Mouse (Mus musculus): ENCODE results near the gene Sphkap. TPM values are rescaled to one million over a fixed set of nuclear protein-coding genes. Genes with fewer than 3 reads are reported as not detected.

Sphkap gene
- polyA plus RNA-seq (2015; fragmentation: Nextera tagmentation; extraction: Ambion mirVana) = 2.9 and 4.6 TPM in 2 replicates

- Histone ChIP-seq H3K4me2 (peak within 1 kb of the TSS; percentile 87), H3K36me3 (no peaks in the 10 kb centered on the region), H3K27me3 (peaks cover 12% of the 10 kb centered on the region), H3K27ac (replicated peaks) (no peak within 1 kb of the TSS), H3K4me1 (replicated peaks) (peaks cover 13% of the 10 kb centered on the region), H3K9me3 (no peaks in the 10 kb centered on the region), H3K4me3 (peak within 1 kb of the TSS; percentile 49), H3K9ac (peak within 1 kb of the TSS; percentile 66)
- ATAC-seq (ENCODE audit: low read depth) = peak; percentile 86
- under 1% methylated on average over 16 of the region's 16 CpGs for WGBS
Measured at GRCm38 (mm10) chr1:83408021-83408464, at the start of gene Sphkap. Gene Sphkap, minus strand, starts transcription at chr1:83408200.

DNA sequence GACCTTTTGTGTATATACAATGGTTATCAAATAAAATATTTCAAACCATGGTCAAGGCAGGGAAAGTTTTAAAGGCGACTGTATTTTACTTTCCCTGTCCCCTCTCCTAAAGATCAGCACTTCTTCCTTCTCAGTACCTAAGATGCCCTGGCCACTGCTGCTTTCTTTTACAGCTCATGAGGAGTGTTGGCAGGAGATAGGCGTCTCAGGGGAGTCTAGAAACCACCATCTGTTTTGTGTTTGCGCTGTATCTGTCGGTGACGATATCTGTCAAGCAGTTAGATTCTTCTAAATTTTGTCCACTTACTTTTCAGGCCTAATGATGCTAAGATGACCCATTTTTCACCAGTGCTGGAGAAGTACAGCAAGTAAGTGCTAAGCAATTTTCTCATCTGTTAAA is 43.3 kb upstream of the Sphkap start:
- no peak for ATAC-seq (ENCODE audit: low read depth)
- Histone ChIP-seq H3K9ac (no peak overlapping the region), H3K4me2 (no peak overlapping the region), H3K4me3 (no peak overlapping the region), H3K4me1 (replicated peaks) (no peaks in the 10 kb centered on the region), H3K27me3 (no peaks in the 10 kb centered on the region), H3K9me3 (no peaks in the 10 kb centered on the region), H3K36me3 (no peaks in the 10 kb centered on the region), H3K27ac (replicated peaks) (no peak overlapping the region)
- 76% methylated on average over 5 of the region's 5 CpGs for WGBS

GRCm38 (mm10) chr1:83440422-83440821 is 32.4 kb upstream of the Sphkap start:
- Histone ChIP-seq H3K36me3 (no peaks in the 10 kb centered on the region), H3K4me1 (replicated peaks) (no peaks in the 10 kb centered on the region), H3K9me3 (no peaks in the 10 kb centered on the region), H3K27ac (replicated peaks) (no peak overlapping the region), H3K27me3 (no peaks in the 10 kb centered on the region), H3K9ac (no peak overlapping the region), H3K4me3 (no peak overlapping the region), H3K4me2 (no peak overlapping the region)
- WGBS = 90% methylated on average over 2 of the region's 2 CpGs
- ATAC-seq (ENCODE audit: low read depth) = no peak

DNA sequence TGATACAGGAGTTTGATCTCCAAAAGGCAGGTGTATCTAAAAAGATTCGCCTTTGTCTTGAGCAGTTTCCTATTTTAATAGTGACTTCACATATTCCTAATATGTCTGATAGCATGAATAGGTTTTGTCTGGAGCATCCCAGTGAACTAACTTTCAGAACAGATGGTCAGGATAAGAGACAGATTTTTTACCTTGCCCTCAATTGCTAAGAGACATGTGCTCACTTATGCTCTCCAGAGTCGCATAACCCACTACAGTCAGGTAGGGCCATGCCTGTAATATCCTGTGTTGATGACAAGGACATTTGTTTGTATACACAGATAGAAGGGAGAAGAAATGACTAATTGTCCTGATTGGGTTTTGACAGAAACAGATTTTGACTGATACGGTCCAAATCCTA is 25.9 kb upstream of the Sphkap start:
- Histone ChIP-seq H3K4me3 (no peak overlapping the region), H3K9me3 (no peaks in the 10 kb centered on the region), H3K27me3 (no peaks in the 10 kb centered on the region), H3K9ac (no peak overlapping the region), H3K4me2 (no peak overlapping the region), H3K27ac (replicated peaks) (no peak overlapping the region), H3K36me3 (no peaks in the 10 kb centered on the region), H3K4me1 (replicated peaks) (0 out of 2 replicates have a peak, but pooled peaks cover 3% of the 10 kb centered on the region)
- WGBS = 93% methylated on average over 3 of the region's 3 CpGs
- no peak for ATAC-seq (ENCODE audit: low read depth)

DNA sequence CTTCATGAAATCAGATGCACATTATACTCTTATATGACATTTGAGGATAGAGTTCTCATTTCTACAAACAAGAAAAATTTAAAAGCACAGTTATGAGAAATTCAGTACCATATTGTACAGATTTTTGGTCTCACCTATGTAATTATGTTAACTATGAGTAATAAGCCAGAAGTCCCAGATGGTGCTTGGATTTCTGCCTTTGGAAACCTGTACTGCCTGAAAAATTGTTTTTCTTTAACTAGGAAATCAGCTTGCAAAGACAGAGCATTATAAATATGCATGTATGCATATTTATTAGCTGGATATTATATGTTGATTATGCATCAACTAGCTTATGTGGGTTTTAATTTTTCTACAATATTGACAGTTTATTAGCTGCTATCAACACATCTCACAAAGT is 21.9 kb upstream of the Sphkap start:
- Histone ChIP-seq H3K27me3 (no peaks in the 10 kb centered on the region), H3K4me2 (no peak overlapping the region), H3K4me1 (replicated peaks) (0 out of 2 replicates have a peak, but pooled peaks cover 3% of the 10 kb centered on the region), H3K4me3 (no peak overlapping the region), H3K9ac (no peak overlapping the region), H3K9me3 (no peaks in the 10 kb centered on the region), H3K27ac (replicated peaks) (no peak overlapping the region), H3K36me3 (no peaks in the 10 kb centered on the region)
- ATAC-seq (ENCODE audit: low read depth) = no peak

DNA sequence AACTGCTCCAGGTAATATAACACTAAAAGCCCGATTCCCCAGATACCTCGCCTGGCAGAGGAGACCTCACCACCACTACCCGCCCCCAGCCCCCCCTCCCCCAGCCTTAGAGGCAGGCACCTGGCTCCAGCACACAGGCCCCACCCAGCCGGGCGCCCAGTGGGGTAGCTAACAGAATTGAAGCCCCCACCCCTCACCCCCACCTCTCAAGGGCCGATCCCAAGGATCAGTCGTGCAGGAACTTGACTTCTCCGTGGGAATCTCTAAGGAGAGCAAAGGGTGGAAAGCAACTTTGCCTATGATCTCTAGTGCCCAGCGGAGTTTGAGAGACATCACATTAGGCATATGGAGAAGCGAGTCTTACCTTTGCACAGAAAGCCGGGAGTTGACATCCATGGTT is 384 bp downstream of the Sphkap start:
- ATAC-seq (ENCODE audit: low read depth) = peak; percentile 68
- Histone ChIP-seq H3K27me3 (peaks cover 12% of the 10 kb centered on the region), H3K4me2 (peak overlapping the region; percentile 87), H3K27ac (replicated peaks) (no peak overlapping the region), H3K4me1 (replicated peaks) (peaks cover 13% of the 10 kb centered on the region), H3K9ac (peak overlapping the region; percentile 66), H3K4me3 (peak overlapping the region; percentile 49), H3K36me3 (no peaks in the 10 kb centered on the region), H3K9me3 (no peaks in the 10 kb centered on the region)
- 3% methylated on average over 11 of the region's 11 CpGs for WGBS

GRCm38 (mm10) chr1:83406882-83407549 is 984 bp downstream of the Sphkap start:
- H3K27ac ChIP-seq (replicated peaks) = no peak overlapping the region
- WGBS = 12% methylated on average over 8 of the region's 8 CpGs
- no peaks in the 10 kb centered on the region for H3K9me3 ChIP-seq
- H3K4me1 ChIP-seq (replicated peaks) = peaks cover 13% of the 10 kb centered on the region
- peak overlapping the region; percentile 87 for H3K4me2 ChIP-seq
- no peaks in the 10 kb centered on the region for H3K36me3 ChIP-seq
- H3K27me3 ChIP-seq = peaks cover 12% of the 10 kb centered on the region
- ATAC-seq (ENCODE audit: low read depth) = peak; percentile 51; the same call in 1 of the 2 replicates
- H3K4me3 ChIP-seq = peak overlapping the region; percentile 49
- H3K9ac ChIP-seq = peak overlapping the region; percentile 66; the same call in 1 of the 2 replicates

- no peaks in the 10 kb centered on the region for H3K36me3 ChIP-seq
- WGBS = 100% methylated on average over 1 of the region's 1 CpGs
- H3K27me3 ChIP-seq = no peaks in the 10 kb centered on the region
- no peak overlapping the region for H3K9ac ChIP-seq
- H3K9me3 ChIP-seq = no peaks in the 10 kb centered on the region
- no peak overlapping the region for H3K4me2 ChIP-seq
- no peaks in the 10 kb centered on the region for H3K4me1 ChIP-seq (replicated peaks)
- no peak overlapping the region for H3K4me3 ChIP-seq
- no peak for ATAC-seq (ENCODE audit: low read depth)
- no peak overlapping the region for H3K27ac ChIP-seq (replicated peaks)
Measured at GRCm38 (mm10) chr1:83401079-83401478, 6.9 kb downstream of the Sphkap start.

- WGBS = 84% methylated on average over 2 of the region's 2 CpGs
- no peak for ATAC-seq (ENCODE audit: low read depth)
- Histone ChIP-seq H3K27me3 (no peaks in the 10 kb centered on the region), H3K4me3 (no peak overlapping the region), H3K27ac (replicated peaks) (no peak overlapping the region), H3K9ac (no peak overlapping the region), H3K9me3 (no peaks in the 10 kb centered on the region), H3K4me1 (replicated peaks) (no peaks in the 10 kb centered on the region), H3K4me2 (no peak overlapping the region), H3K36me3 (no peaks in the 10 kb centered on the region)
Measured at GRCm38 (mm10) chr1:83396284-83396683, 11.7 kb downstream of the Sphkap start.

- H3K4me1 ChIP-seq (replicated peaks) = no peaks in the 10 kb centered on the region
- ATAC-seq (ENCODE audit: low read depth) = no peak
- 82% methylated on average over 5 of the region's 5 CpGs for WGBS
- no peaks in the 10 kb centered on the region for H3K36me3 ChIP-seq
- H3K9me3 ChIP-seq = no peaks in the 10 kb centered on the region
- H3K4me3 ChIP-seq = no peak overlapping the region
- H3K27me3 ChIP-seq = no peaks in the 10 kb centered on the region
- H3K4me2 ChIP-seq = no peak overlapping the region
- no peak overlapping the region for H3K9ac ChIP-seq
- H3K27ac ChIP-seq (replicated peaks) = no peak overlapping the region
Measured at GRCm38 (mm10) chr1:83395559-83395958, 12.4 kb downstream of the Sphkap start.

GRCm38 (mm10) chr1:83389419-83389818 is 18.6 kb downstream of the Sphkap start:
- Histone ChIP-seq H3K4me2 (no peak overlapping the region), H3K4me3 (no peak overlapping the region), H3K9ac (no peak overlapping the region), H3K27me3 (no peaks in the 10 kb centered on the region), H3K27ac (replicated peaks) (no peak overlapping the region), H3K4me1 (replicated peaks) (peaks cover 9% of the 10 kb centered on the region), H3K36me3 (no peaks in the 10 kb centered on the region), H3K9me3 (no peaks in the 10 kb centered on the region)
- no peak for ATAC-seq (ENCODE audit: low read depth)
- WGBS = 55% methylated on average over 4 of the region's 4 CpGs

DNA sequence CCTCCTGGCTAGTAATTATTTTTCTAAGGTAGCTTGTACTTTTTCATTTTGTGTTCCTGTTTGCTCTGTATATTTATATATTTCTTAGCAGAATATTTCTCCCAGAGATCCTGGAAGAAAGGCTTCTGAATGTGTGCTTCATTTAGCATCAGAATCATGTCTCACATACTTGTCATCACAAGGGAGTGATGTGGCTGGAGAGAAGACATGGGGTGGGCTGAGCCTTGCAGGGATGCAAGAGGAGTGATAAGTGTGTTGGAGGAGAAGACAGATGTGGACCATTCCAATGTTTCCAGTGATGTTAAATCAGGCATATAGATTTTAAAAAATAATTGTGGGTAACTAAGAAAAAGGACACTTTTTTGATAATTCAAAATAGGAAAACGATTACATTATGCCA is 30.6 kb downstream of the Sphkap start:
- Histone ChIP-seq H3K4me2 (no peak overlapping the region), H3K4me1 (replicated peaks) (no peaks in the 10 kb centered on the region), H3K9ac (no peak overlapping the region), H3K27me3 (no peaks in the 10 kb centered on the region), H3K4me3 (no peak overlapping the region), H3K36me3 (no peaks in the 10 kb centered on the region), H3K9me3 (no peaks in the 10 kb centered on the region), H3K27ac (replicated peaks) (no peak overlapping the region)
- no peak for ATAC-seq (ENCODE audit: low read depth)
- 87% methylated on average over 1 of the region's 1 CpGs for WGBS

- H3K4me3 ChIP-seq = no peak overlapping the region
- no peak for ATAC-seq (ENCODE audit: low read depth)
- no peaks in the 10 kb centered on the region for H3K9me3 ChIP-seq
- H3K4me2 ChIP-seq = no peak overlapping the region
- H3K9ac ChIP-seq = no peak overlapping the region
- H3K36me3 ChIP-seq = no peaks in the 10 kb centered on the region
- no peaks in the 10 kb centered on the region for H3K4me1 ChIP-seq (replicated peaks)
- H3K27ac ChIP-seq (replicated peaks) = no peak overlapping the region; the same call in 1 of the 2 replicates
- 67% methylated on average over 5 of the region's 5 CpGs for WGBS
- no peaks in the 10 kb centered on the region for H3K27me3 ChIP-seq
Measured at GRCm38 (mm10) chr1:83366456-83366855, 41.5 kb downstream of the Sphkap start.
